Mouse (Mus musculus) kidney, adult 2 months (tissue): ENCODE results near the gene Ganab. TPM values are rescaled to one million over a fixed set of nuclear protein-coding genes. Genes with fewer than 3 reads are reported as not detected.
"Not testable (repeated sequence)": the region's sequence is repeated elsewhere in the genome, so short reads cannot be mapped to it uniquely, and the experiment has no call there.

ENCODE experiments used
- DNase-seq: peaks from one replicate; pipeline ENCODE4 v3.0.0; 2021
- H3K27ac ChIP-seq: fragments of 200-500 bp; 2 replicates; pipeline ENCODE4 v1.5.1; 2012; ENCODE audit warnings: low read depth, low read length, control low read depth, inconsistent platforms; ENCODE audit not compliant: insufficient read depth
- H3K27me3 ChIP-seq: fragments of 200-500 bp; replicated peaks from 2 replicates; pipeline ENCODE4 v1.6.1; 2012; ENCODE audit warnings: mild to moderate bottlenecking, moderate library complexity, low read length, inconsistent platforms; ENCODE audit not compliant: control insufficient read depth, insufficient read depth
- H3K36me3 ChIP-seq: fragments of 200-500 bp; 2 replicates; pipeline ENCODE4 v1.6.1; 2012; ENCODE audit warnings: mild to moderate bottlenecking, moderate library complexity, low read length, inconsistent platforms; ENCODE audit not compliant: control insufficient read depth, insufficient read depth
- H3K4me1 ChIP-seq: fragments of 200-500 bp; 2 replicates; pipeline ENCODE4 v1.6.1; 2011; ENCODE audit warnings: low read length; ENCODE audit not compliant: control insufficient read depth, insufficient read depth
- H3K4me3 ChIP-seq: fragments of 200-500 bp; 2 replicates; pipeline ENCODE4 v1.5.1; 2011; ENCODE audit warnings: mild to moderate bottlenecking, low read depth, low read length, control low read depth; ENCODE audit not compliant: insufficient read depth
- CTCF ChIP-seq: fragments of 200-500 bp; conservative IDR thresholded peaks from 2 replicates; pipeline ENCODE4 v1.5.1; 2011; ENCODE audit warnings: low read depth, mild to moderate bottlenecking, control low read depth, low read length, moderate library complexity, mixed read lengths; ENCODE audit not compliant: insufficient read depth, insufficient read length
- POLR2A ChIP-seq: fragments of 200-500 bp; IDR thresholded peaks from one replicate; pipeline ENCODE4 v1.6.1; 2011; ENCODE audit warnings: low read depth, low read length, control low read depth
- WGBS: fragments of 180-500 bp; shearing (Covaris S2); methylation state at CpG from one replicate; pipeline ENCODE4 v1.1.7; 2018; 5-methylcytosine and 5-hydroxymethylcytosine counted together
- polyA plus RNA-seq: library from polyadenylated mRNA; depleted of rRNA; stranded (reverse); fragments of >200 nt; gene quantifications from 2 replicates; pipeline ENCODE4 v1.2.3, GENCODE M21; 2012

Ganab gene
- polyA plus RNA-seq, 1 experiment, result 130 TPM

DNA sequence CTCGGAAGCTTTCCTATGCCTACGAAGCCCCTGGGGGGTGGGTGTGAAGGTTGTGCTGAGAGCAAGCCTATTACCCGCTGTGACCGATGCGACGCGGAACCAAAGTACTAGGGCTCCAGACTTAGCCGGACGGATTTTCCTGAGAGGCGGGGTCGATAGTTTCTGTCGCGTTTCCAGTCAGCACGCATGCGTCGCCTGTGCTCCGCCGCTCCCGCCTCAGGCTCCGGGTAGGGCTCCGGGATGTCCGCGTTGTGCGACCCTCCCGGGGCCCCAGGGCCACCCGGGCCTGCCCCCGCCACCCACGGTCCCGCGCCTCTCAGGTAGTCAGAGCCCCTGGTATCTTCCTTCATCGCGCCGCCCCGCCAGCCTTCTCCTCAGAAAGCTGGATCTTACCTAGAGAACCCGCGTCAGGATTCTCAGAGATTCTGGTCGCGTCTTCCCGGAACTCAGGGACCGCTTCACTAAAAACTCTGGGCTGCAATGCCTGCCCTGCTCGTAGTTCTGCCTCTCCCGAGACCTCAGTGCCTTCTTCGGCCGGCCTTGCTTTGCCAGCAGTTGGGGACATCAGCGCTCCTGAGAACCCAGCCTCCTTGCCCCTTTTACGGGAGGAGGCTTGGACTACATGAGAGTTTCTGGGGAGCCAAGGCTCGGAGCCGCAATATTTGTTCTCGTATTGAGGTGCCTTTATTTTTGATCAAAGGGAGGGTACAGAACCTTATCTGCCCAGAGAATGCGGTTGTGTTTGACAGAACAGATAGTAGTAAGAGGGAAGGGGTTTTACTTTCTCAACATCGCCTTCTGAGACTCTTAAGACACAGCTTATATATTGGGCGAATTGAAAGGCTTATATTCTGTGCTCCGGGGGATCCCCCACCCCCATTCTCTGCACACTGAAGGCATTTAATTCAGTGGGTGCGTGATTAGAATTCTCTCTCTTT lies 4.8 kb upstream of the Ganab start, which contains the start of gene Ints5:
Gene Ints5, plus strand, starts transcription at position 177 of the 938 bp plus-strand sequence.
- Histone ChIP-seq H3K4me1 (no peaks in the 10 kb centered on the region), H3K4me3 (peak within 1 kb of the TSS; percentile 88), H3K27me3 (no peaks in the 10 kb centered on the region), H3K36me3 (peaks cover 3% of the 10 kb centered on the region), H3K27ac (peak within 1 kb of the TSS; percentile 30; the same call in 1 of the 2 replicates)
- TF ChIP-seq POLR2A (peak; percentile 75), CTCF (no peak)
- DNase-seq, result peak; percentile 91
- 2% methylated on average over 54 of the region's 54 CpGs for WGBS

DNA sequence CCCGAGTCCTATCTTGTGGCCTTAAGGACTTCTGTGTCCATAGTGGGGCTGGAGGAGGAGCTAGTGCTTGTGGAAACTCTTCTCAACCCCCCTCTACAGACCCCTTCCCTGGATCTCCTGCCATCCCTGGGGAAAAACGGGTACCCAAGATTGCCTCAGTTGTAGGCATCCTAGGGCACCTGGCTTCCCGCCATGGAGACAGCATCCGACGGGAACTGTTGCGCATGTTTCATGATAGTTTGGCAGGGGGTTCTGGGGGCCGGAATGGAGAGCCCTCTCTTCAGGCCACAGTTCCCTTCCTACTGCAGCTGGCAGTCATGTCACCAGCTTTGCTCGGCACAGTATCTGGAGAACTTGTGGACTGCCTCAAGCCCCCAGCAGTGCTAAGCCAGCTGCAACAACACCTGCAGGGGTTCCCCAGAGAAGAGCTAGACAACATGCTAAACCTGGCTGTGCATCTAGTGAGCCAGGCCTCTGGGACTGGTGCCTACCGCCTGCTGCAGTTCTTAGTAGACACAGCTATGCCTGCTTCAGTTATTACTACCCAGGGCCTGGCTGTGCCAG lies 2.4 kb upstream of the Ganab start:
- Histone ChIP-seq H3K27me3 (no peaks in the 10 kb centered on the region), H3K27ac (no peak overlapping the region), H3K36me3 (peaks cover 2% of the 10 kb centered on the region), H3K4me1 (no peaks in the 10 kb centered on the region; the same call in 1 of the 2 replicates), H3K4me3 (no peak overlapping the region)
- TF ChIP-seq POLR2A (no peak), CTCF (no peak)
- 90% methylated on average over 9 of the region's 9 CpGs for WGBS
- no peak for DNase-seq

DNA sequence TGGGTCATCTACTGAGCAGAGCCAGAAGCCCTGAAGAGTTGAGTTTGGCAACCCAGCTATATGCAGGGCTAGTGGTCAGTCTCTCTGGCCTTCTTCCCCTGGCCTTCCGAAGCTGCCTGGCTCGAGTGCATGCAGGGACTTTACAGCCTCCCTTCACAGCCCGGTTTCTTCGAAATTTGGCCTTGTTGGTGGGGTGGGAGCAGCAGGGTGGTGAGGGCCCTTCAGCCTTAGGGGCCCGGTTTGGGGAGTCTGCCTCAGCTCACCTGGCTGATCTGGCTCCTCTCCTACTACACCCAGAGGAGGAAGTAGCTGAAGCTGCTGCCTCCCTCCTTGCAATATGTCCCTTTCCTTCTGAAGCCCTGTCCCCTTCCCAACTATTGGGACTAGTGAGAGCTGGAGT lies 1.6 kb upstream of the Ganab start:
- H3K4me1 ChIP-seq, H3K27me3 ChIP-seq, H3K36me3 ChIP-seq, H3K4me3 ChIP-seq, H3K27ac ChIP-seq, DNase-seq: not testable (repeated sequence)
- WGBS, result 79% methylated on average over 5 of the region's 5 CpGs

DNA sequence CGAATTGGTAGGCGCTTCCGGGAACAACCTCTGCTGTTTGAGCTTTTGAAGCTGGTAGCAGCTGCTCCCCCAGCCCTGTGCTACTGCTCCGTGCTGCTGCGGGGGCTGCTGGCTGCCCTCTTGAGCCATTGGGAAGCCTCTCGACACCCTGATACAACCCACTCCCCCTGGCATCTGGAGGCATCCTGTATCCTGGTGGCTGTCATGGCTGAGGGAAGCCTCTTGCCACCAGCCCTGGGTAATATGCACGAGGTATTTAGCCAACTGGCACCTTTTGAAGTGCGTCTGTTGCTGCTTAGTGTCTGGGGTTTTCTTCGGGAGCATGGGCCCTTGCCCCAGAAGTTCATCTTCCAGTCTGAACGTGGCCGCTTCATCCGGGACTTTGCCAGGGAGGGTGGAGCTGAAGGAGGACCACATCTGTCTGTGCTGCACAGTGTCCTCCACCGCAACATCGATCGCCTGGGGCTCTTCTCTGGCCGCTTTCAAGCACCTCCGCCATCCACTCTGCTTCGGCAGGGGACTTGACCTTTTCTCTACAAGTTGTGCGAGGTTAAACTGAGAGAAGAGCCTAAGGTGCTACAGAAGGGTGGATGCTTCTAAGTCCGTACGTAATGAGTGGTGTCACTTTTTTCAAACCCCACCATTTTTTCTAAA lies 533 bp upstream of the Ganab start:
- H3K27ac ChIP-seq, result peak overlapping the region; percentile 43
- not testable (repeated sequence) for H3K27me3 ChIP-seq, H3K36me3 ChIP-seq, H3K4me1 ChIP-seq
- DNase-seq, result peak; percentile 62
- peak overlapping the region; percentile 88 for H3K4me3 ChIP-seq
- 17% methylated on average over 21 of the region's 21 CpGs for WGBS

DNA sequence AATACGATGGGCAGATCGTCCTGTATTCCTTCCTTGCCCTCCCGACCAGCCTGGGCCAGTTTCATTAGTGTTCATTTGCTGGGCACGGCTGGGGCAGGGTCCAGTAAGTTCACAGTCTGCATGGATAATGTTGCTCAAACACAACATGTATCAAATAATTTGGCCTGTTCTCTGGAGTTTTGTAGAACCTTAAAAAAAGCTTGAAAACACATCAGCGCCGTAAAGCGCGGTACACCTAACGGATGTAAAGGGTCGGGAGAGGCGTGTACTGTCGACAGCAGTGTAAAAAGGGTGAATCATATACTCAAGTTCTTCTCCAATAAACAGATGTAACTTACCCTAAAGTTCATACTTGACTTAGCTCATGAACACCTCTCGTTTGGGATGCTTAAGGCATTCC lies 705 bp downstream of the Ganab start:
- Histone ChIP-seq H3K4me3 (peak overlapping the region; percentile 88), H3K36me3 (no peaks in the 10 kb centered on the region; the same call in none of the 2 replicates), H3K27me3 (no peaks in the 10 kb centered on the region), H3K27ac (peak overlapping the region; percentile 83; the same call in 1 of the 2 replicates), H3K4me1 (no peaks in the 10 kb centered on the region; the same call in 1 of the 2 replicates)
- no peak for TF ChIP-seq CTCF
- no peak for TF ChIP-seq POLR2A
- DNase-seq, result peak; percentile 18
- 2% methylated on average over 13 of the region's 13 CpGs for WGBS

DNA sequence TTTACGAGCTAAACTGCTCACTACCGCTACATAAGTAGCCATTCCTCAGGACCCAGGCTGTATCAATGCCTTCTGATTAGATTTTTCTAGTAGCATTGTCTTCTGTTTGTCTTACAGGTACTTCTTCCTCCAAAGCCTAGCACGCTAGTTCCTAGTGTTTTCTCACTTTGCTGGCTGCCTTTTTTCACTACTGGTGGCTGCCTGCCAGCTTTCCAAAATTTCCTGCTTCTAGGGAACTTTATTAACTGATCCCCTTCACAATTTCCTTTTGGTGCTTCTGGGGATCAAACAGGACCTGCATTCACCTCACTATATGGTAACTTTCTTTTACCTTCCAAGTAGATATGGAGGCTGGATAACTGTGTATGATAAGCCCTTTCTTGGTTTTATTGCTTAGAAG lies 1.2 kb downstream of the Ganab start:
- Histone ChIP-seq H3K36me3 (no peaks in the 10 kb centered on the region; the same call in none of the 2 replicates), H3K4me3 (no peak overlapping the region; the same call in 1 of the 2 replicates), H3K27ac (no peak overlapping the region), H3K27me3 (no peaks in the 10 kb centered on the region), H3K4me1 (no peaks in the 10 kb centered on the region; the same call in 1 of the 2 replicates)
- WGBS, result 10% methylated on average over 3 of the region's 3 CpGs
- peak; percentile 22 for DNase-seq
- TF ChIP-seq CTCF, result no peak
- no peak for TF ChIP-seq POLR2A

DNA sequence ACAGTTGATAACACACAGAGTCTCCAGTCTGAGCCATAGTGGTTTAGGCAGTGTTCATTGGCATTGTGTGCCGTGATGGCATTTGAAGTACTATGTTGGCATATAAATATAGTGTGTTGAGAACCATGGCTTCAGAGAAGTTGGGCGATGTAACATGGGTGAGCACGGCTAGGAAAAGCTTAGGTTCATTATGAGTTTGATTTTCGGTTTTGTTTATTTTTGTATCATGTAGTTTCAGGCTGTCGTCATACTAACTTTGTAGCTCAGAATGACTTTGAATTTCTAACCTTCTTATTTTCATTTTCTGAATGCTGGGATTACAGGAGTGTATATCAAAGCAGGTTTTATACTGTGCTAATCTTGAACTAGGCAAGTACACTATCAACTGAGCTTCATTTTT lies 5.5 kb downstream of the Ganab start:
- WGBS, result 91% methylated on average over 5 of the region's 5 CpGs
- Histone ChIP-seq H3K36me3 (peaks cover 17% of the 10 kb centered on the region), H3K4me1 (no peaks in the 10 kb centered on the region; the same call in 1 of the 2 replicates), H3K27ac (no peak overlapping the region), H3K27me3 (no peaks in the 10 kb centered on the region), H3K4me3 (no peak overlapping the region)
- no peak for DNase-seq
- TF ChIP-seq POLR2A (no peak), CTCF (no peak)
